Mouse (Mus musculus): ENCODE results near the gene Flrt1. TPM values are rescaled to one million over a fixed set of nuclear protein-coding genes. Genes with fewer than 3 reads are reported as not detected.

The Flrt1 gene
- polyA plus RNA-seq, 1 experiment = 1.2 TPM

DNA sequence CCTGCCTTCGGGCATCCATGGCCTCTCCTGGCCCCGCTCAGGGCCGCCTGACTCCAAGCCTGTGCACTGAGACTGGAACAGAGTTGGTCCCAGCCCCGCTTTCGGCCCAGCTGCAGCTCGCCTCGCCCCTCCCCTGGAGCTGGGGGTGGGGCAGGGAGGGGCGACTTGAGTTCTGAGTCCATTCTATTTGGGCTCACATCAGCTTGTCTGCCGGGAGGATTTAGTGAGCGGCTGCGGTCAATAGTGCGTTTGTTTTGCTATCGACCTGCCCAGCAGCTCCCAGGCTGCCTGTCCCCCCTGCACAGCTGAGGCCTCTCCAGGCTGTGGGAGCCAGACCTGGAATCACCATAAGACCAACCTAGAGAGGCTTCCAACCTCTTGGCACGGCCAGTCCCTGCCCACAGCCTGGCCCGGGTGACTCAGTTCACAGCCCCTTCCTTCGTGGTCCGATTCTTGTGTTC lies 29.1 kb upstream of the Flrt1 start:
- peak overlapping the region; percentile 7 for H3K4me2 ChIP-seq (ENCODE audit: low read depth)
- no peaks in the 10 kb centered on the region for H3K36me3 ChIP-seq (ENCODE audit: control insufficient read depth, insufficient read depth)
- no peaks in the 10 kb centered on the region for H3K27me3 ChIP-seq (ENCODE audit: control insufficient read depth, insufficient read depth, insufficient read length)
- H3K4me3 ChIP-seq = no peak overlapping the region
- no peak overlapping the region for H3ac ChIP-seq (ENCODE audit: control insufficient read depth, insufficient read length)
- TF ChIP-seq POLR2A (IDR thresholded peaks at IDR 0.05; ENCODE audit: insufficient read length, low read depth) (no peak), MYOG (IDR thresholded peaks at IDR 0.05; ENCODE audit: control insufficient read depth in 1 of 3, insufficient read depth in 1 of 3, insufficient read length in 2 of 3, low read depth in 2 of 3) (peak in 2 of 3 experiments; percentile 39 to 58), TCF3 (IDR thresholded peaks at IDR 0.05; ENCODE audit: insufficient read length, low read depth) (no peak), MYOD1 (IDR thresholded peaks at IDR 0.05; ENCODE audit: control insufficient read depth in 1 of 3, insufficient read length in 2 of 3, low read depth in 2 of 3) (peak in 1 of 3 experiments; percentile 22)
- no peaks in the 10 kb centered on the region for H3K79me2 ChIP-seq (ENCODE audit: control insufficient read depth, insufficient read depth)

GRCm38 (mm10) chr19:7133436-7133835 lies 27.9 kb upstream of the Flrt1 start:
- Histone ChIP-seq H3K4me3 (no peak overlapping the region), H3K79me2 (ENCODE audit: control insufficient read depth, insufficient read depth) (no peaks in the 10 kb centered on the region), H3K36me3 (ENCODE audit: control insufficient read depth, insufficient read depth) (no peaks in the 10 kb centered on the region), H3K4me2 (ENCODE audit: low read depth) (no peak overlapping the region), H3ac (ENCODE audit: control insufficient read depth, insufficient read length) (no peak overlapping the region), H3K27me3 (ENCODE audit: control insufficient read depth, insufficient read depth, insufficient read length) (no peaks in the 10 kb centered on the region)
- TF ChIP-seq MYOD1 (IDR thresholded peaks at IDR 0.05; ENCODE audit: control insufficient read depth in 1 of 3, insufficient read length in 2 of 3, low read depth in 2 of 3) (no peak), POLR2AphosphoS2 (IDR thresholded peaks at IDR 0.05; ENCODE audit: insufficient read length, low read depth) (no peak), TCF3 (IDR thresholded peaks at IDR 0.05; ENCODE audit: insufficient read length, low read depth) (no peak), REST (IDR thresholded peaks at IDR 0.05; ENCODE audit: insufficient read depth, insufficient read length) (no peak), CEBPB (IDR thresholded peaks at IDR 0.05; ENCODE audit: insufficient read depth, poor library complexity, severe bottlenecking) (no peak), SRF (IDR thresholded peaks at IDR 0.05; ENCODE audit: control insufficient read depth, insufficient read length, low read depth) (no peak), MAX (IDR thresholded peaks at IDR 0.05; ENCODE audit: low read depth) (no peak), E2F4 (IDR thresholded peaks at IDR 0.05; ENCODE audit: insufficient read depth) (no peak), USF1 (IDR thresholded peaks at IDR 0.05; ENCODE audit: low read depth) (no peak), POLR2A (IDR thresholded peaks at IDR 0.05; ENCODE audit: insufficient read length, low read depth) (no peak), TCF12 (IDR thresholded peaks at IDR 0.05; ENCODE audit: insufficient read depth, poor library complexity, severe bottlenecking) (no peak), MYOG (IDR thresholded peaks at IDR 0.05; ENCODE audit: control insufficient read depth in 1 of 3, insufficient read depth in 1 of 3, insufficient read length in 2 of 3, low read depth in 2 of 3) (no peak)

DNA sequence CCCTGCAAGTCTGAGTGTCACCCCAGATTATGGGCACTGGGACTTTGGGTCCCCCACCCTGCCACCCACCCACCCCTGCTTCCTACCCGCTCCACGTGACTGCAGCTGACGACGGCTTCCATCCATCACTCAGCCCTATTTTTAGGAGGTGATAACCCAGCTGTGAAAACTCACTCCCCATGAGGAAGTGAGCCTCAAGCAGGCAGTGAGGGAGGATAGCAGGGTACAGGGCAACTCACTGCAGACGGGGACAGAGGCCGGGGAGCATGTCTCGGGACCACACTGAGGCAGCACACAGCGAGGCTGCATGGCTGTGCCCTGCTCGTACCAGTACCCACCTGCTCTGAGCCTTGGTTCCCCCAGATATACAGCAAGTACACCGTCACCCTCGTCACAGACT lies 24.8 kb upstream of the Flrt1 start:
- no peak overlapping the region for H3ac ChIP-seq (ENCODE audit: control insufficient read depth, insufficient read length)
- TF ChIP-seq MYOG (IDR thresholded peaks at IDR 0.05; ENCODE audit: control insufficient read depth in 1 of 3, insufficient read depth in 1 of 3, insufficient read length in 2 of 3, low read depth in 2 of 3) (peak in 1 of 3 experiments; percentile 17), USF1 (IDR thresholded peaks at IDR 0.05; ENCODE audit: low read depth) (no peak), POLR2AphosphoS2 (IDR thresholded peaks at IDR 0.05; ENCODE audit: insufficient read length, low read depth) (no peak), SRF (IDR thresholded peaks at IDR 0.05; ENCODE audit: control insufficient read depth, insufficient read length, low read depth) (no peak), CEBPB (IDR thresholded peaks at IDR 0.05; ENCODE audit: insufficient read depth, poor library complexity, severe bottlenecking) (no peak), E2F4 (IDR thresholded peaks at IDR 0.05; ENCODE audit: insufficient read depth) (no peak), TCF12 (IDR thresholded peaks at IDR 0.05; ENCODE audit: insufficient read depth, poor library complexity, severe bottlenecking) (no peak), MYOD1 (IDR thresholded peaks at IDR 0.05; ENCODE audit: control insufficient read depth in 1 of 3, insufficient read length in 2 of 3, low read depth in 2 of 3) (no peak)

DNA sequence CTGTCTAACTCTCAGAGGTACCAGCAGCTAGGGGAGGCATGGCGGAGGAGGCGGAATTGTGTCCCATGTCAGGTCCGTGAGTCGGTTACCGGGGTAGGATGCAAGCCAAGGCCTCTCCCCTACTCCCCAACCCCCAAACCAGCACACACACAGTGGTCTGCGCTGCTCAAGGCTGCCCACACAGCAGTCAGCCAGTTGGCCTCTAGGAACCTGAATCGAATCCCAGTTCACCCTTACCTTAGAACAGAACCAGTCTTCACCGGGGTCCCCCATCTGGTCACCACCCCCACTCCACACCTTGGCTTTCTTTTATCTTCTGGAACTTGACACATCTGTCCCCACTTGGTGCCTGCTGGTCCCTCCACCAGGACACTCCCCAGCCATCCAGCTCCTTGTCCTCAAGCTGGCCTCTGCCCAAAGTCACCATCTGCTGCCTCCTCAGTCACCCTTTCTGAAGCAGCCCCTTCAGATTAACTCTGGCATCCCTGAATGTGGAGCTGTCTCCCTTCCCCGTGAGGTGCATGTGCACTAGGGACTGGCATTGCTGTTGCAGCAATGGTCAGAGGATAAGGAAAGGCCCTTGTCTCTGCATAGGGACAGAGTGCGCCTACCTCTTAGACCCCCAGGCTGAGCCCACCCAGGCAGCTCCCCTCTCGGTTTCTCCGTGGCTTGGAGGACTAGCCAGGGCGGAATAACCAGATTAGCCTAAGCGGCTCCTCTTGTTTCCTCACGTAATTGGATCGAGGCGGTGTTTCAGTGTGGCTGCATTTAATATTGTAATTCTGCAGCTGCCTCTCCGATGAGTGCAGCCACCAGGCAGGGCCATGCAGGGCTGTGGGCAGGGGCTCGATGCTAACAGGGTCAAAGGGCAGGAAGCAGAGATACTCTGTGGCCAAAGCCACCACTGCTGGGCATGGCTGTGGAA lies 23.3 kb upstream of the Flrt1 start:
- TF ChIP-seq MYOG (IDR thresholded peaks at IDR 0.05; ENCODE audit: control insufficient read depth in 1 of 3, insufficient read depth in 1 of 3, insufficient read length in 2 of 3, low read depth in 2 of 3) (peak in 2 of 3 experiments; percentile 1 to 47), MYOD1 (IDR thresholded peaks at IDR 0.05; ENCODE audit: control insufficient read depth in 1 of 3, insufficient read length in 2 of 3, low read depth in 2 of 3) (peak in 1 of 3 experiments; percentile 11), REST (IDR thresholded peaks at IDR 0.05; ENCODE audit: insufficient read depth, insufficient read length) (no peak), E2F4 (IDR thresholded peaks at IDR 0.05; ENCODE audit: insufficient read depth) (no peak)
- Histone ChIP-seq H3ac (ENCODE audit: control insufficient read depth, insufficient read length) (no peak overlapping the region), H3K79me2 (ENCODE audit: control insufficient read depth, insufficient read depth) (no peaks in the 10 kb centered on the region), H3K4me2 (ENCODE audit: low read depth) (no peak overlapping the region), H3K36me3 (ENCODE audit: control insufficient read depth, insufficient read depth) (no peaks in the 10 kb centered on the region), H3K4me3 (no peak overlapping the region), H3K27me3 (ENCODE audit: control insufficient read depth, insufficient read depth, insufficient read length) (no peaks in the 10 kb centered on the region)

More for the DNA sequence above, 24.8 kb upstream of the Flrt1 start:
- Histone ChIP-seq H3K4me2 (ENCODE audit: low read depth) (no peak overlapping the region), H3K36me3 (ENCODE audit: control insufficient read depth, insufficient read depth) (no peaks in the 10 kb centered on the region), H3K27me3 (ENCODE audit: control insufficient read depth, insufficient read depth, insufficient read length) (no peaks in the 10 kb centered on the region), H3K4me3 (no peak overlapping the region), H3K79me2 (ENCODE audit: control insufficient read depth, insufficient read depth) (no peaks in the 10 kb centered on the region)

GRCm38 (mm10) chr19:7126933-7127332 lies 21.4 kb upstream of the Flrt1 start:
- no peak for TF ChIP-seq E2F4 (IDR thresholded peaks at IDR 0.05; ENCODE audit: insufficient read depth)
- TF ChIP-seq SRF (IDR thresholded peaks at IDR 0.05; ENCODE audit: control insufficient read depth, insufficient read length, low read depth) = no peak
- TF ChIP-seq POLR2A (IDR thresholded peaks at IDR 0.05; ENCODE audit: insufficient read length, low read depth) = no peak
- TF ChIP-seq TCF12 (IDR thresholded peaks at IDR 0.05; ENCODE audit: insufficient read depth, poor library complexity, severe bottlenecking) = no peak
- TF ChIP-seq MAX (IDR thresholded peaks at IDR 0.05; ENCODE audit: low read depth) = no peak
- TF ChIP-seq MYOD1 (IDR thresholded peaks at IDR 0.05; ENCODE audit: control insufficient read depth in 1 of 3, insufficient read length in 2 of 3, low read depth in 2 of 3) = no peak
- TF ChIP-seq POLR2AphosphoS2 (IDR thresholded peaks at IDR 0.05; ENCODE audit: insufficient read length, low read depth) = no peak
- no peak for TF ChIP-seq USF1 (IDR thresholded peaks at IDR 0.05; ENCODE audit: low read depth)
- TF ChIP-seq TCF3 (IDR thresholded peaks at IDR 0.05; ENCODE audit: insufficient read length, low read depth) = no peak
- no peak for TF ChIP-seq REST (IDR thresholded peaks at IDR 0.05; ENCODE audit: insufficient read depth, insufficient read length)
- no peak for TF ChIP-seq MYOG (IDR thresholded peaks at IDR 0.05; ENCODE audit: control insufficient read depth in 1 of 3, insufficient read depth in 1 of 3, insufficient read length in 2 of 3, low read depth in 2 of 3)
- no peak overlapping the region for H3ac ChIP-seq (ENCODE audit: control insufficient read depth, insufficient read length)
- no peaks in the 10 kb centered on the region for H3K79me2 ChIP-seq (ENCODE audit: control insufficient read depth, insufficient read depth)
- no peak overlapping the region for H3K4me3 ChIP-seq
- H3K27me3 ChIP-seq (ENCODE audit: control insufficient read depth, insufficient read depth, insufficient read length) = no peaks in the 10 kb centered on the region
- no peaks in the 10 kb centered on the region for H3K36me3 ChIP-seq (ENCODE audit: control insufficient read depth, insufficient read depth)
- no peak overlapping the region for H3K4me2 ChIP-seq (ENCODE audit: low read depth)
